Mouse (Mus musculus): Measurements from ENCODE around the gene Phf20.

Phf20 gene

DNA sequence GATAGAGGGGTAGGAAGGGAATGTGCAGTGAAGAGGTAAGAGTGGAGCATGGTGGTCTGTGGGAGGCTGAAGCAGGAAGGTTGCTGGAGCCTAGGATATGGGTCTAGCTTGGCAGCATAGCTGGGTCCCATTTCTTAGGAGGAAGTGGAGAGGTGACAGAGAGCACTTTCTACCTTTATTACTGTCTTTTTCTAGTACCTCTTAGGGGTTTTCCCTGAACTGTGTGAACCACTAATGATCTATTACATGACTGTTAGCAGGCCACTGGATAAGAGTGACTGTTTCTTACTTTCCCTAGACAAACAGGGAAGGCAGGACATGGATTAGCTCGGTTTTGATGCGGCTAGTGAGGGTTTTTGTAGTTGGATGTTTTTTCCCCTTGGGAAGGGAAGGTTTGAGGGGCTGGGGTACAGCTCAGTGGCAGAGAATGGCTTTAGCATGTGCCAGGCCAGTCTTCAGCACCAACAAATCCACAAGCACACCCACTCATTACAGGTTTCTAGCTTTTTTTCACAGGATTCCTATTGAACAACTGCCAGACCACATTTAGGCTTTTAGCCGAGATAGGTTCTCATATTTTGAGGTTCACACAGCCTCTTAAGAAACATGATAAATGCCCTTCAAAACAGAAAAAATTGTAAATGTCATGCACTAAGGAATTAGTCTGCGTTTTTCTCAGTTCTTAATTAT lies 67.1 kb downstream of the Phf20 start:
- no peak for DNase-seq (ENCODE audit: extremely low spot score)

DNA sequence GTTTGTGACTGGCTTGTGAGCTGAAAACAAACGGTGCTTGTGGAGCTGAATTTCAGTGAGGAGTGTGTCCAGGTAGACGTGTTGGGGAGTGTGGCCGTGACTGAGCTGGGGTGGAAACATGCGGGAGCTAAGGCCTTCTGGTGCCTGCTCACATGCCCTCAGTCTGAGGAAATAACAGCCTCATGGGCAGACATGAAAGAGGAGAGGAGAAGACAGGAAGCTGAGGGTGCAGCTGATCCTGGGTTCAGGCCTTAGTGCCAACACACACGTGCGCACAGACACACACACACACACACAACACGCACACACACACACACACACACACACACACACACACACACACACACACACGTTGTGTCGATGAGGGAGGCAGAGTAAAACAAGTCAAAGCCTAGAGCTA lies 71.4 kb downstream of the Phf20 start:
- DNase-seq (ENCODE audit: extremely low spot score) = no peak

DNA sequence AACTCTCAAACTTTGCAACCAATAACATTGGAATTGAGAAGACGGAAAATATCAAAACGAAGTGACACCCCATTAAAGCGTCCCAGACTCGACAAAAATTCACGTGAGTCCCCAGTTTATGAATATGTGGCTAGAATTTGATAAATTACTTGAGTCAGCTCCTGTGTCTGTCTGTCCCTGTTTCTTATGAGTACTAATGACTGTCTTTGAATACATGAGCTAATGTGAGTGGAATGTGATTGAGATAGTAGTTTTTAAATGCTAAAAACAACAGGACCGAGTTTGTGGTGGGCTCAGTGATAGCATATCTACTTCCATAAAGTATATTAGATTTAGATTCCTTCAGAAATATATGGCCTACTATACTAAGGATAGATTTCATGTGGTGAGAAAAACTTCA lies 76.3 kb downstream of the Phf20 start:
- no peak for DNase-seq (ENCODE audit: extremely low spot score)

DNA sequence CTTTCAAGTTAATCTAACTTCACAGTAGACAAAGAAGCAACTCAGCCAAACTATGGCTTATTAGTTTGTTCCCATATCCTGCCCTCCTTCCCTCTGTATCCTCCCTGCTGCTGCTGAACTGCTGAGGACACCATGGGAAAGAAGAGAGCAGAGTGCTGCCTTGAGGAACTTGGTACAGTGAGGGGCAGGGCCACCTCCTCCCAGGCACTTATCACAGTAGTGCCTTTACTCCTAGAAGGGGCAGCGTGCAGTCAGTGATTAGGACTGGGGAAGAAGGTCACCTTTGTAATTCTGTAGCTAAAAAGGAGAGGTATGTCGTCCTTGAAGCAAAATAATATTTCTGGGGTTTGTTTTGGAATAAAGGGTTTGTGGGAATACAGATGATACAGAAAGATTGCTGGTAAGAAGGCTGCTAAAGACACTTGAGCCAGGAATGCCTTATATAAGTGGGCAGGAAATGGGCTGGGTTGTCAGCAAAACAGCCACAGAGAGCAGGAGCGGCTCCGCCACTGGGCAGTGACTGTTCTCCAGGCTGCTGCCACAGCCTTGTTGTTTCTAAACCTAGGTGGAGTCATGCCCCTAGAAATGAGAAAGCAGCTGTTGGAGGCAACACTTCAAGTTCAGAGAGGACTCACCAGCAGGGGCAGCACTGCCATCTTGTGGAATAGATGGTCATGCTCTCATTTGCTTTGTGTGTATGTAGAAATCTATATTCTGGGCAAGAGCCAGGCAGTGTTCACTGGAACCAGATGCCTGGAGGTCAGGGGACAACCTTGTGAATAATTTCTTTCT lies 82.2 kb downstream of the Phf20 start:
- peak; percentile 63 for DNase-seq (ENCODE audit: extremely low spot score)

DNA sequence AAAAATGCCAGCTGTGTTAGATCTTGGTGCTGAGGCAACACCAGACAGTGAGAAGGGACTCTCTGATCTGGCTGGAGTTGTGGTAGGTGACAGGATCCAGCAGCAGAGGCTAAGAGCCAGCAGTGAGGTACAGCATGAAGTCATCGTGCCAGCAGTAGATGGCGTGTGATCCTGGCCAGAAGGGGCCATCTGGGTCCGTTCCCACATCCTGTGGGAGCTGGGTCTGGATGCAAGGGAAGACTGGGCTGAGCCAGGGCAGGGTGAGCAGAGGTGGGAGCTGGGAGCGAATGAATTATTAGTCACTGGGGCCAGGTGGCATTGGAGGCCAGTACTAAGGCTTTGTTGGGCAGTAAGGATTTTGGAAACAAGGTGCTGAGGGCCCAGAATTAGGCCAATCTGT lies 85.0 kb downstream of the Phf20 start:
- no peak for DNase-seq (ENCODE audit: extremely low spot score)

DNA sequence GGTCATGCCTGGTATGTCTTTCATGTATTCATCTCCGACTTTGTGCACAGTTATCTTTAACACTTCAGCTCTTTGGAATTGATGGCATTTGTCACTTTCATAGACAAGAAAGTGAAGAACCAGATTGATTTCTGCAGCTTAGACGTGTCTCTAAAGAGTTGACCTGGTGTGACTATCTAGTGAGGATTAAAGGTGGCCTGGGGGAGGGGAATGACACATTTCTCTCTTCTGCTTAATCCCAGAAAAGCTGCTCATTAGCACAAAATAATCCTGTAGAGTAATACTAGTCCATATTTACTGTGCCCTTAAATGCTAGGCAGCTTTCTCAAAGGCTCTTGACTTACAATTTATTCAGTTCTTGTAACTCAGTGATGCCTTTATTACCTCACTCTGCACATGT lies 88.9 kb downstream of the Phf20 start:
- DNase-seq (ENCODE audit: extremely low spot score) = no peak

DNA sequence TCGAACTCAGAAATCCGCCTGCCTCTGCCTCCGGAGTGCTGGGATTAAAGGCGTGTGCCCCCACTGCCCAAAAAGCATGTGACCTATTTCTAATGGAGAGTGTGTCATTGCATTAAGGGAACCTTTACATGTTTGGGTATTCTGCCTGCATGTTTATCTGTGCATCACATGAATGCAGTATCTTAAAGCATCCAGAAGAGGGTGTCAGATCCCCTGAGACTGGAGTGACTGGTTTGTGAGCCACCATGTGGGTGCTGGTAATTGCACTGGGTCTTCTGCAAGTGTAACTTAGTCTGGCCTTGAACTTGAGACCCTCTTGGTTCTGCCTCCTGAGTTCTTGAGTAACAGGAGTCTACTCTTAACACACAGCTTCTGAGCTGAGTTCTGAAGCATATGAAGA lies 90.5 kb downstream of the Phf20 start:
- no peak for DNase-seq (ENCODE audit: extremely low spot score)

DNA sequence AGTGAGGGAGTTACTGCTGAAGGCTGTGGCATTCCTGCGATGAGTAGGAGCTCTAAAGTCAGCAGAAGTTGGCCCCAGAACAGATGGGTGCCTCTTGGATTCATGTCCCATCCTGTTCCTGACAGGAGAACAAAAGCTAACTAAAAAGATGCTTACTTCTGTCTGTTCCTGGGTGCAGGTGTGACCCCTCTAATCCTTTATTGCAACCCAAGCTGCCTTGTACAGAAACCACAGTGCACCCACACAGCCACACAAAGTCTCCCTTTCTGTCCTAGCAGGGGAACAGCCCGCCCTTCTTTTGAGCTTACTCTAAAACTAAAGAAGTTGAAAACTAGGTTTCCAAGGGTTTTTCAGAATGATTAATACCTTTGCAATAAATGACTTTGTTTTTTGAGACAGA lies 92.0 kb downstream of the Phf20 start:
- no peak for DNase-seq (ENCODE audit: extremely low spot score)

DNA sequence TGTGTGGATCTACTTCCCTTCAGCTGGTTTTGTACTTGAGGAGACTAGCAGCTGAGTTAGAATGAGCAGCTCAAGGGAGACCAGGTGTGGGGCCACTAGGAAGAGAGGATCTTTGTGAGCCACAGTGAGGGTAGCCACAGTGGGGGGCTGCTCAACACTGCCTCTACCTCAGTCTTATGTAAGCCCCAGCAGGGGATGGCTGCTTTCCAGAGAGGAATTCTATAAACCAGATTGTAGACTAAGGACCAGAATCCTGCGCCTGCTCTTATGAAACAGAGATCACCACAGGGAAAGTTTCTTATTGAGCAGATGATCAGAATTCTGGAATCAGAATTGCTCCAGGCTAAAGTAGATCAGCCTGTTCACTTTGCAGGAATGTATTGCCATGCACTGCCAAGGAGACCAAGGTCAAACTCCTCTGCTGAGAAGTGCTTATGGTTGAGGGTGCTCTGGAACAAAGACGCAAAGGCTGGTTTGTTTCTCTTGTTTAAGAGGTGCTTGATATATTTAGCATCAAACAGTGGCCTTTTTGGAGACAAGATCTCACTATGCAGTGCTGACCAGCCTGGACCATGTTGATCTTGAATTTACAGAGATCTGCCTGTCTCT lies 93.4 kb downstream of the Phf20 start:
- no peak for DNase-seq (ENCODE audit: extremely low spot score)

DNA sequence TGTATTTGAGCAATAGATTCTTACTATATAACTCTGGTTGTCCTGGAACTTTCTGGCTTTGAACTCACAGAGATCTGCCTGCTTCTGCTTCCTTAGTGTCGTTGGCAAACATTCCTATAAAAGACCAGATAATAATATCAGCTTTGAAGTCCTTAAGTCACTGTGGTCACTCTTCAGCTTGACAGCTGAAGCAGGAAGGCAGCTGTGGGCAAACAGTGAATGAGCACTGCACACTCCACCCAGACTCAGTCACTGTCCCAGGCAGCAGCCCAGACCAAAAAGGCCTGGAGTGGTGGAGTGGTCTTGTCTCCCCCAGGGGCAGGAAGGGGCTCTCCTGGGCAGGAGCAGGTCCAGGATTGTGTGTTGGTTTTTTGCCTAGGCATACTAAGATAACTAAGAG lies 95.7 kb downstream of the Phf20 start:
- no peak for DNase-seq (ENCODE audit: extremely low spot score)

DNA sequence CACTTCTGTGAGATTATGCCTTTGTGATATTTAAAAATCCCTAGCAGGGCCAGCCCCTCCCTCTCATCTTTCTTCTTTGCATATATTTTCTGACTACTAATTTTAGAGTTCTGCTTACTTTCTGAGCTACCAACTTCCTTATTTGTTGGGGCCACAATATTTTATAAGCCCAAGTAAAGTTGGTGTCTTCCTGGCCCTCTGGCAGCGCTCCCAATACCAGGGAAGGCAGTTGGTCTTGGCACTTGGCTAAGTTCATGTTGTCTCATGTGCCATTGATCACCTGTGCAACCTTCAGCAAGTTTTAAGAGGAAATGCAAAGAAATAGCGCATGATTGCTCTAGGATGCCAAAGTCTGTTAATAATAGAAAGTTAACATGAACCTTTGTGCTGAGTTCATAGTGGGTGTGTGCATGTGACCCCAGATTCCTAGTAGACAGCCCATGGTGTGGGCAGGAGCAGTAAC lies 99.4 kb downstream of the Phf20 start:
- no peak for DNase-seq (ENCODE audit: extremely low spot score)

DNA sequence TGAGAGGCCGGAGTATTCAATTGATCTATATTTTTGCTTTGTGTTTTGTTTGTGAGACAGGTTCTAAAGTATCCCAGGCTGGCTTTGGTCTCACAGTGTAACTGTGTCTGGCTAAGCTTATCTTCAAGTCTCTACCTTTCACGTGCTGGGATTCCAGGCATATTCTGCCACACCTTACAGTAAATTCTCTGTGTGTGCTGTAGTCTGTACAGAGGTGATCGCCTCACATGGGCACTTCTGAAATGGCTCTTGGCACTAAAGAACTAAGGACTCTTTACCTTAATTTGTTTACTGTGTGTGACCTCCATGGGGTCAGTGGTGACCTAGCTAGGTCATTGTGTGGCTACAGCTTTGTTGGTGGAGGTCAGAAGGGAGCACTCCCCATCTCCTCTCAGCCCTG lies 99.9 kb downstream of the Phf20 start:
- no peak for DNase-seq (ENCODE audit: extremely low spot score)

DNA sequence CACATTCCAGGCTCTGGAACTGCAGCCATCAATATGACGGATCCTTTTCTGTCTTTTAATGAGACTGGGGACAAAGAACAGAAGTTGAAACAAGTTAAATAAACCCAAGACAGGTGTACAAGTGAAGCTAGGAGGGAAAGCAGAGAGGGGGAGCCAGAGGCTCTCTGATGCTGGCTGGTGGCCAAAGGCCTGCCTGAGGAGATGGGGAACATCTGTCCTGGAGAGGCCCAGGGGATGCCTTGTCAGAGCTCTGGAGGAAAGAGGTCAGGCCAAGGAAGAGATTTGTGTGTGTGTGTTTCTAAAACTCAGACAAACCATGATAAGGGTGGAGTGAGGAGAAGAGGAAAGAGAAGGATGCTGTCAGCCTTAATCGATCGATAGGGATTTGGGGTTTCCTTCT lies 101.4 kb downstream of the Phf20 start:
- DNase-seq (ENCODE audit: extremely low spot score) = no peak

DNA sequence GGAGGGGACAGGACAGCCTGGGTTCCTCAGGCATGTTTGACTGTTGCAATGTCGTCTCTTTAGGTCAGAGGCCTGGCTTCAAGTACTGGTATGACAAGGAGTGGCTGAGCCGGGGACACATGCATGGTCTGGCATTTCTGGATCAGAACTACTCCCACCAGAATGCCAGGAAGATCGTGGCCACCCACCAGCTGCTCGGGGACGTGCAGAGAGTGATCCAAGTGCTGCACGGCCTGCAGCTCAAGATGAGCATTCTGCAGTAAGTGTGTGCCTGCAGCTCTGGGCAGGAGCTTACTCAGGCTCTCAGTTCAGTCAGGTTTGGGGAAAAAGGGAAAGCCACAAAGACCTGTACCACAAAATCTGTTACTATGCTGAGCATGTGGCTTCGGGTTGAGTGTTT lies 102.2 kb downstream of the Phf20 start:
- DNase-seq (ENCODE audit: extremely low spot score) = no peak

DNA sequence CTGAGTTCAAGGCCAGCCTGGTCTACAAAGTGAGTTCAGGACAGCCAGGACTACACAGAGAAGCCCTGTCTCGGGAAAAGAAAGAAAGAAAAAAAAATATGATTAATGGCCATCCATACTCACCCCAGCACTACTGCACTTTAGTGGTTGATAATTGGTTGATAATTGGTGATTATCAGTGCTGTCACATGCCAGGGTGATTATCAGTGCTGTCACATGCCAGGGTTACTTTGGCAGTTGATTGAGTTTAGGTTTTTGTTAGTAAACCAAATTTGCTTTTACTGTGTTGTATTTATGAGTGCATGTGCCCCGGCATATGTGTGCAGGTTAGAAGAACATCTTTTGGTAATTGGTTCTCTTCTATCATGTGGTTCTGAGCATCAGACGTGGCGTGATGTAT lies 105.8 kb downstream of the Phf20 start:
- DNase-seq (ENCODE audit: extremely low spot score) = no peak

DNA sequence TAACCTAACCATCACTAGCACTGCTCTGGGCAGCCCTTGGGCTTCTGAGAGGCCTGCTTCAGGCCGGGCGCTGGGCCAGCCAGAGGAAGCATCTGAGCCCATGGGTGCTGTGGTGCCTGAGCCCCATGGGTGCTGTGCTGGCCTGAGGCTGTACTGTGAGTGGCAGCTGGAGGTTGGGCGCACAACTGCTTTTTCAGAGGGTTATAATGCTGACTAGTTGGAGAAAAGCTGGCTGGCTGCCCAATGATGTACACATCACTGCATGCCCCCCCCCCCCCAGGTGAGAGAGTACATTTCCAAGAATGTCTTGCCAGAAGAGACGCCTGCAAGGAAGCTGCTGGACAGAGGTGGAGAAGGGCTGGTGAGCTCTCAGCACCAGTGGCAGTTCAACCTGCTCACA lies 108.1 kb downstream of the Phf20 start:
- no peak for DNase-seq (ENCODE audit: extremely low spot score)

DNA sequence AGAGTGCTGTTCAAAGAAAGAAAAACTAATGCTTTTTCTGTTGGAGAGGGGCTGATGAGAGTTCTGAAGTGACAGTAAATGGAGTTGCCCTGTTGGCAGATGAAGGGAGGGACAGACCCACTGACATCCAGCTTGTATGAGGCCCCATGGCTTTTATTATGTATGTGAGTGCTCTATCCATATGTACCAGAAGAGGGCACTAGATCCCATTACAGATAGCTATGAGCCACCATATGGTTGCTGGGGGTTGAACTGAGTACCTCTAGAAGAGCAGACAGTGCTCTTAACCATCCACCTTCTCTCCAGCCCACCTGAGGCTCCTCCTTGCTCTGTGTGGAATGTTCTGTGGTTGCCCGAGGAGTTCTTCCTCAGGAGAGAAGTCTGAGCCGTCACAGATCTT lies 109.6 kb downstream of the Phf20 start:
- DNase-seq (ENCODE audit: extremely low spot score) = peak; percentile 8

DNA sequence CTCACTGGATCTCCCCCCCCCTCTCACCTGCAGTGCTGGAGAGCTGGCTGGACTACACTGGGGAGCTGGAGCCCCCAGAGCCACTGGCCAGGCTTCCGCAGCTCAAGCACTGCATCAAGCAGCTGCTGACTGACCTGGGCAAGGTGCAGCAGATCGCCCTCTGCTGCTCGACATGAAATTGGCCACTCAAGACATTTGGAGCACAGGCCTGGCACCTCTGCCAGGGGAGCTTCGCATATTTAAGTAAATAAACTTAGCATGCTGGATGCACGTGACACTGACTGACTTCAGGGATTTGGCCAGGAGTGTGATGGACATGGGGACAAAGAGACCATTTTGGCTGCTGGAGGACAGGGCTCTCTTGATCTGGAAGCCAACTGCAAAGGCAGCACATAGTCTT lies 111.0 kb downstream of the Phf20 start:
- DNase-seq (ENCODE audit: extremely low spot score) = no peak

DNA sequence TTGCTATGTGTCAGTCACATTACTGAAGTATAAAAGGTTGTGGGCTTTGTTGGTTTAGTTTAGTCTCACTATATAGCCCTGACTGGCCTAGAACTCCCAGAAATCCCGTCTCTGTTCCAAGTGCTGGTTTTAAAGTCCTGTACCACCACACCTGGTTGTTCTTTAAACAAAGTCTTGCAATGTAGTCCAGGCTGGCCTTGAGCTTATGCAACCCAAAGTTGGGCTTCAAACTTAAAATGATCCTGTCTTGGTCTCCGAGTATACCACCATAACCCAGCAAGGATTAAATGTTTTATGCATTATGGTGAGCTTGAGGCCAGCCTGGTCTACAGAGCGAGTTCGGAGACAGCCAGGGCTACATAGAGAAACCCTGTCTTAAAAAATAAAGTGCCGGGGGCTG lies 113.7 kb downstream of the Phf20 start:
- no peak for DNase-seq (ENCODE audit: extremely low spot score)

DNA sequence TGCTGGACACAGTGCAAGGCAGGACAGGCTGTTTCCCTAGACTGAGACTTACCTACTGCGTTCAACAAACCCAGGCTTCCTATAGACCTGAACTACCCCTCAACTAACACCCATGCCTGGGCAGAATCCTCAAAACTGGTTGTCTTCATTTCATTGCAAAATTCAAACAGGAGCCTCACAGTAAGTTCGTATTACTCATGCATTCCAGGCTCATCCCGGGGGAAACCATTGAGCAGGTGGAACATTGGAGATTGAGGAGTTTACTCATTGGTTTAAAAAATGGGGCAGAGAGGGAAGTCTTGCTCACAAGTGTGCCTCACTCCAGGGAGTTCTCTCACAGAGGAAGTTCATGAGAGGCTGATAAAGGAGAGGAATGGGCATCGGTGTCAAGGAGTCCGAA lies 114.2 kb downstream of the Phf20 start:
- DNase-seq (ENCODE audit: extremely low spot score) = no peak

DNA sequence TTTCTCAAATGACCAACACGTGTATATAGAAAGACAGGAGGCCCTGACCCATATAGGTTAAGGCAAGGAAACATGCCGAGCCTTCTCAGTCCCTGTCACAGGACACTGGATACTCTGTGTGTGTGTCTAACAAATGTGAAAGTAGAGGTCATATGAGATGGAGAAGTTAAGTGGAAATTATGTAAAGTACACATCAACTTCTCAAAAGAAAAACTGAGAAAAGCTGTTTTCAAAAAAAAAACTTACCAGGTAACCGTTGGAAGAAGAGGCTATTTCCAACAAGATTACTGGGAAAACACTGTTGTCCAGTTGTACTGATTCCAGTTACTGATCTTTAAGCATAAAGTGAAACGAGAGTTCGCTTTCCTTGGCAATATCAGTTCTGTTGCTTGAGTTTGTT lies 114.7 kb downstream of the Phf20 start:
- DNase-seq (ENCODE audit: extremely low spot score) = no peak

DNA sequence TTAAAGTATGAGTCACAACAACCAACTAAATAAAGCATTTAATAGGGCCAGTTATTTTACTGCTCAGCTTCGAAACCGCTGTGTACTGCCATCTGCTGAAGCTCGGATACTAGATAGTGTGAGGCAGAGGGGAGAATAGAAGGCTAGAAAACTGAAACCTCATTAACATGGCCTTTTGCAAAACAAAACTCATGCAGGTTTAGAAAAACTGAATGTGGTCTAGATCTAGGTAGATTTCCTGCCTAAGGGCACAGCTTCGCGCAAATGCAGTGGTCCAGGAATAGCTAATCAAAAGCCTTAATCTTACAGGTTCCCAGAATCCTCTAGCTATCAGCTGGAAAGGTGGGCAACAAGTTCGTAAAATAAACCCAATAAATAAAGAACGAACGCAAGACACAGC lies 115.2 kb downstream of the Phf20 start:
- no peak for DNase-seq (ENCODE audit: extremely low spot score)

DNA sequence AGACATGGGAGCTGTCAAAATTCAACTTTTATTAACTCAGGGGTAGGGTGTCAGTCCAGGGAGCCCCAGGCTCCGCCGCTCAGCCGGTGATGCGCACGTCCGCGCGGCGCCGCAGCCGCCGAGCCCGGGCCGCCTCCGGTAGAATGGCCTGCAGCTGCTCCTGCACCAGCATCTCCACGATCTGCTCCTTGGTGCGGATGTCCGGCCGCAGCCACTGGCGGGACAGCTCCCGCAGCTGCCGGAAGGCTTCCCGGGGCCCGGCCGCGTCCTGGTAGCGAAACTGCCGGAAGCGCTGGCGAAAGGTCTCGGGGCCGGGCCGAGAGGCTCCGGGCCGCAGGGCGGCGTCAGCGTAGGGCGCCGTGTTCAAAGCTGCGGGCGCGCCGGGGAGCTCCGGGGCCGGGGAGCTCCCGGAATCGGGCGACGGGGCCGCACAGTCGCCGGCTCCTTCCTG lies 115.6 kb downstream of the Phf20 start:
- no peak for DNase-seq (ENCODE audit: extremely low spot score)
